Mouse (Mus musculus): ENCODE results near the gene BC055324. TPM values are rescaled to one million over a fixed set of nuclear protein-coding genes. Genes with fewer than 3 reads are reported as not detected.

The BC055324 gene
- polyA plus RNA-seq, 1 experiment from 2014 or later: 12.2 TPM

DNA sequence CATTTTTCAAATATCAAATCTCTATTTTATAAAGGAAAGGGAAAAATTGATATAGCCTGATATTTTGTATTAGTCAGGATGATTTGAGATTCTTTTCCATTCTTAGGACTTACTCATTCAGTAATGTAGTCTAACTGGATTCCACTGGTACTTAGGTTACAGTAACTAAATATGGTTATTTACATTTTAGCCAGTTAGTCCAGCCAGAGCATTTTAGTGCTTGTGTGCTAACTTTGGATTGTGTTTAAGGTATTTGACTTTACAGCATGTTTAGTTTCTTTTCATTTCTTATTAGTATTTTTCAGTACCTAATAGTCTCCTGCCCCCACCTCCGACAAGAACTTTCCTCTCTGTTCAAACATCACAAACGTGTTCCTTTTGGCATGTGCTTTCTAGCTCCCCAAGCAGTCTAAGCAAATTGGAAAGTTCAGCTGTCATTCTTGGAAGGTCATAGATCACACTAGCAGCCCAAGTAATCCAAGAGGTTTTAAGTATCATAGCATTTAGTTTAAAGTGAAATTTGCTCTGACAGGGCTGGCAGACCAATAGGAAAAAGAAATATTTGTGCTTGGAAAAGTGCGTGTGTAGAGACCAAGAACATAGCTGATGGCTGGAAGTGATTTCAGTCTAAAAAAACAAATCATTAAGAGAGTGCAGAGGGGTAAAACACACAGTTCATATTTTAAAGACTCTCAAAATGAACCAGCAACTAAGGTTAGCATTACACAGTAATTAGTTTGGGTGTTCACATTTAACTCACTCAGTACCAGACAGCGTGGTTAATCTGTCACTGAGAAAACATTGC, 87.4 kb downstream of the BC055324 start:
- Histone ChIP-seq H3K9me3 (replicated peaks; ENCODE audit: control insufficient read depth, low read length) (no peaks in the 10 kb centered on the region), H3K4me3 (ENCODE audit: low read length) (no peak overlapping the region), H3K36me3 (ENCODE audit: control insufficient read depth, insufficient read depth) (no peaks in the 10 kb centered on the region), H3K27ac (ENCODE audit: low read length) (no peak overlapping the region), H3K4me2 (ENCODE audit: low read depth, low read length) (no peak overlapping the region), H3K9ac (ENCODE audit: low read length) (no peak overlapping the region), H3K4me1 (ENCODE audit: control insufficient read depth, insufficient read depth, low read length) (no peaks in the 10 kb centered on the region), H3K27me3 (ENCODE audit: control insufficient read depth, insufficient read depth, low read length) (no peaks in the 10 kb centered on the region)
- ATAC-seq (replicated peaks; ENCODE audit: extremely low read depth, insufficient read depth, low FRiP score): no peak
- 60% methylated on average over 4 of the region's 4 CpGs for WGBS

GRCm38 (mm10) chr1:163903411-163903810, 91.2 kb downstream of the BC055324 start:
- H3K4me3 ChIP-seq (ENCODE audit: low read length): no peak overlapping the region
- 69% methylated on average over 3 of the region's 3 CpGs for WGBS
- no peak overlapping the region for H3K27ac ChIP-seq (ENCODE audit: low read length)
- no peaks in the 10 kb centered on the region for H3K9me3 ChIP-seq (replicated peaks; ENCODE audit: control insufficient read depth, low read length)
- ATAC-seq (replicated peaks; ENCODE audit: extremely low read depth, insufficient read depth, low FRiP score): no peak
- H3K27me3 ChIP-seq (ENCODE audit: control insufficient read depth, insufficient read depth, low read length): no peaks in the 10 kb centered on the region
- no peak overlapping the region for H3K9ac ChIP-seq (ENCODE audit: low read length)
- H3K4me2 ChIP-seq (ENCODE audit: low read depth, low read length): no peak overlapping the region
- H3K4me1 ChIP-seq (ENCODE audit: control insufficient read depth, insufficient read depth, low read length): no peaks in the 10 kb centered on the region
- H3K36me3 ChIP-seq (ENCODE audit: control insufficient read depth, insufficient read depth): no peaks in the 10 kb centered on the region

DNA sequence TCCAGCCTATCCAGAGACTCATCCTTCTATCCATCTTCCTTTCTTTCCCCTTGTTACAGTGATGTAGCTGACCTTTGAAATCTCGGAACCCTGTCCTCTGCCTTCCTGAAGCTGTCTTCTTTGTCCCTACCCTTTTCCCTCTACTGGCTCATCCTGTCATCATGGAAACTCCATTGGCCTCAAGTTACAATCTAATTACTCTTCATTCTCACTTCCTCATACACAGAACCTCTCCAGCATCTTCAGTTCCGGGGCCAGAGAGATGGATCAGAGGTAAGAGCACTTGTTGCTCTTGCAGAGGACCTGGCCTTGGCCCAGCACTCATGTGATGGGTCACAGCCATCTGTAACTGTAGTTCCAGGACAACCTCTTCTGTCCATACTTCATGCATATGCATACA, 94.4 kb downstream of the BC055324 start:
- H3K4me1 ChIP-seq (ENCODE audit: control insufficient read depth, insufficient read depth, low read length): no peaks in the 10 kb centered on the region
- H3K27ac ChIP-seq (ENCODE audit: low read length): no peak overlapping the region
- no peak overlapping the region for H3K9ac ChIP-seq (ENCODE audit: low read length)
- H3K9me3 ChIP-seq (replicated peaks; ENCODE audit: control insufficient read depth, low read length): no peaks in the 10 kb centered on the region
- no peaks in the 10 kb centered on the region for H3K36me3 ChIP-seq (ENCODE audit: control insufficient read depth, insufficient read depth)
- no peak overlapping the region for H3K4me3 ChIP-seq (ENCODE audit: low read length)
- 75% methylated on average over 2 of the region's 2 CpGs for WGBS
- H3K4me2 ChIP-seq (ENCODE audit: low read depth, low read length): no peak overlapping the region
- H3K27me3 ChIP-seq (ENCODE audit: control insufficient read depth, insufficient read depth, low read length): no peaks in the 10 kb centered on the region
- no peak for ATAC-seq (replicated peaks; ENCODE audit: extremely low read depth, insufficient read depth, low FRiP score)

DNA sequence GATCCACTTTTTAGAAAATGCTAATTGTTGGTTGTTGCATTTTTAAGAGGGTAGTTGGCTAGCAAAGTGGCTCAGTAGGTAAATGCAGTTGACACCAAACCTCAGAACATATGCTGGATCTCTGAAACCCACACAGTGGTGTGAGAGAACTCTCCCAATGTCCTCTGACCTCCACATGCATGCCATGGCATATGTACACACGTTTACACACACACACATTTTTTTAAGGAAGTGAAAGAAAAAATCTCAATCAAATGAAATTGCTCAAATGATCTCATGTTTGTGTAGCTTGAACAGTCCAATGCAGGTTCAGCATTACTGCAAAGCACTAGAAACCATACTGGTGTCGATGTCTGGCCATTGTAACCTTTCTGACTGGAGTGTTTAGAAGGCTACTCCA, 95.0 kb downstream of the BC055324 start:
- no peak overlapping the region for H3K4me2 ChIP-seq (ENCODE audit: low read depth, low read length)
- no peaks in the 10 kb centered on the region for H3K4me1 ChIP-seq (ENCODE audit: control insufficient read depth, insufficient read depth, low read length)
- H3K9me3 ChIP-seq (replicated peaks; ENCODE audit: control insufficient read depth, low read length): no peaks in the 10 kb centered on the region
- no peaks in the 10 kb centered on the region for H3K36me3 ChIP-seq (ENCODE audit: control insufficient read depth, insufficient read depth)
- no peak overlapping the region for H3K9ac ChIP-seq (ENCODE audit: low read length)
- ATAC-seq (replicated peaks; ENCODE audit: extremely low read depth, insufficient read depth, low FRiP score): no peak
- no peak overlapping the region for H3K4me3 ChIP-seq (ENCODE audit: low read length)
- H3K27ac ChIP-seq (ENCODE audit: low read length): no peak overlapping the region
- WGBS: 84% methylated on average over 2 of the region's 2 CpGs
- no peaks in the 10 kb centered on the region for H3K27me3 ChIP-seq (ENCODE audit: control insufficient read depth, insufficient read depth, low read length)

- no peak for ATAC-seq (replicated peaks; ENCODE audit: extremely low read depth, insufficient read depth, low FRiP score)
- Histone ChIP-seq H3K4me2 (ENCODE audit: low read depth, low read length) (no peak overlapping the region), H3K27me3 (ENCODE audit: control insufficient read depth, insufficient read depth, low read length) (no peaks in the 10 kb centered on the region), H3K4me1 (ENCODE audit: control insufficient read depth, insufficient read depth, low read length) (no peaks in the 10 kb centered on the region), H3K4me3 (ENCODE audit: low read length) (no peak overlapping the region), H3K9me3 (replicated peaks; ENCODE audit: control insufficient read depth, low read length) (no peaks in the 10 kb centered on the region), H3K36me3 (ENCODE audit: control insufficient read depth, insufficient read depth) (no peaks in the 10 kb centered on the region), H3K9ac (ENCODE audit: low read length) (no peak overlapping the region), H3K27ac (ENCODE audit: low read length) (no peak overlapping the region)
- 67% methylated on average over 5 of the region's 5 CpGs for WGBS
Observed at GRCm38 (mm10) chr1:163898291-163898764, 96.3 kb downstream of the BC055324 start.

Other genes starting within 250 kb of the BC055324 start
- 18.0 and 18.8 TPM in 2 replicates for gene Kifap3, start 215.2 kb downstream of the BC055324 start, polyA plus RNA-seq (2015; fragmentation: Nextera tagmentation; extraction: Ambion mirVana)
- gene Scyl3, start 65.7 kb downstream of the BC055324 start, polyA plus RNA-seq (2015; fragmentation: Nextera tagmentation; extraction: Ambion mirVana): 9.5 and 10.8 TPM in 2 replicates
- gene Mettl18, start 93 bp upstream of the BC055324 start, polyA plus RNA-seq (2015; fragmentation: Nextera tagmentation; extraction: Ambion mirVana): 7.1 and 7.4 TPM in 2 replicates
- gene Sele, start 53.4 kb upstream of the BC055324 start, polyA plus RNA-seq (2015; fragmentation: Nextera tagmentation; extraction: Ambion mirVana): 2.2 and 3.0 TPM in 2 replicates
- gene Sell, start 67.2 kb upstream of the BC055324 start, polyA plus RNA-seq (2015; fragmentation: Nextera tagmentation; extraction: Ambion mirVana): 9.6 and 21.8 TPM in 2 replicates
- gene Selp, start 120.5 kb upstream of the BC055324 start, polyA plus RNA-seq (2015; fragmentation: Nextera tagmentation; extraction: Ambion mirVana): 0.34 and 0.38 TPM in 2 replicates
- 0.21 TPM in 2 replicates for gene F5, start 157.0 kb upstream of the BC055324 start, polyA plus RNA-seq (2015; fragmentation: Nextera tagmentation; extraction: Ambion mirVana)